Mouse (Mus musculus): Measurements from ENCODE around the gene Krt71. TPM values are rescaled to one million over a fixed set of nuclear protein-coding genes. Genes with fewer than 3 reads are reported as not detected.

The Krt71 gene
- not detected in 2 replicates for polyA plus RNA-seq (2012; ENCODE audit: low replicate concordance)

DNA sequence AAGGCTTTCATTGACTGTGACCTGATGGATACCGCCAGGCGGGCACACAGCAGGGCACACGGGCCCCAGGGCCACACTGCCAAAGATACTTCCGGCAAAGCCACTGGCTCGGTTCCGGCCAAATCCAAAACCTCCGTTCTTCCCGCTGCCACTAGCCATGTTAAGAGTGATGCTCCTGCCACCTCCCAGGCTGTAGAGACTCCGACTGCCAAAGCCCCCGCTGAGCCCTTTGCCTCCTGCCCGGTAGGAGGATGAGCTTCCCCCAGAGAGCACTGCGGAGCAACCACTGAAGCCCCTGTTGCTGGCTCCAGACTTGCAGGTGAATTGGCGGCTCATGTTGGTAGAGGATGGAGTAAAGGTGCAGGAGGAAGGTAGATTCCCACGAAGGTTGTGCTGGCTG, at the start of gene Krt71:
Krt71 (minus strand) TSS at position 399 of the 400 bp plus-strand sequence.

DNA sequence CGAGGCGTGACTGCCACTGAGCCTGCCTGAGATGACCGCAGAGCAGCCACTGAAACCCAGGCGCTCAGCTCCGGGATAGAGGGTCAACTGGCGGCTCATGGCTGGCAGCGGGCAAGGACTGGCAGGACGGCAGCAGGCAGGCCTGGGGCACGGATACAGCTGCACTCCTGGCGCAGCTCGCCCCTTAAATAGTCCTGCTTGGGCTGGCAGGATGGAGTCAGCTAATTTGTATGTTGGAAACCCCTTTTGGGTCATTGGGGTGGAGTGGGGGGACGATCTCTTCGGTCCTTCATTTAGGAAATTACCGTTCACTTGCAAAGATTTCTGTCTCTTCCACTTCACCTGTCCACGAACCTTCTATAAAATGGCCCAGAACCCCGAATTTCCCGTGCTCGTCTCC, 43.5 kb upstream of the Krt71 start, which contains the start of gene Krt72:
Krt72 (minus strand) TSS at position 101 of the 400 bp plus-strand sequence.

DNA sequence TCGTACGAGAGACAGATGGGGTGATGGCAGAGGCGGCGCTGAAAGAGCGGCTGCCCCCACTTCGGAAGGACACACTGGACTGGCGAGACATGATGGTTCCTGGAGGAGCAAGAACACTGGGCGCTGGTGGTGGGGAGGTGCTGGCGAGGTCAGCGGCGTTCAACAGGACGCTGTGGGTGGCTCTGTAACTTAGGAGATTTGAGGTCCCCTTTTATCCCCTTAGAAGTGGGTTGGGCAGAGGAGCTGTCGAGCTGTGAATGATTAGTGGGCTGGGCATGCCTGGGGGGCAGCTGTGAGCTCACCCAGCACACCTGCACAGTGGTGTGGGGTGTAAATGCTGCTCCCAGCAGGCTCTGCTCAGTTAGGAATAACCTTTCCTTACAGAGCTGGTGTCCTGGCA, 30.2 kb downstream of the Krt71 start, which contains the start of gene Krt5:
Krt5 (minus strand) TSS at position 179 of the 400 bp plus-strand sequence.

DNA sequence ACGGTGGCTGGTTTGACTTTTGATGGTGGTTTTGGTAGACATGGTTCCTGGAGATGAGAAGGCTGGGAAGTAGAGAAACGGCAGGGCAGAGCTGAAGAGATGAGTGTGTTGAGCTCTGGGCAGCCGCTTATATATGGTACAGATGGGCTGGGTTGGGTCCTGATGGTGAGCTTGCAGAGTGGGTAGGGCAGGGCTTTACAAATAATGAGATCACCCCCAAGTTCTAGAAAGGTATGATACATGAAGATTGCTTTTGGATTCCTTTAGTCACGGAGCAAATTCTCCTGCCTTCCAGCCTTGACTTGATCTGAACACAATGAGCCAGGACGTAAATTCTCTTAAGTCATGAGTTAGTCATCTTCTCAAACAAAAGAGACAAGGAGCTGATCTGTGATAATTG, 48.7 kb downstream of the Krt71 start, which contains the start of gene Krt6a:
Krt6a (minus strand) TSS at position 101 of the 400 bp plus-strand sequence.

Other genes starting within 250 kb of the Krt71 start
- gene Gm49425, start 225.8 kb downstream of the Krt71 start, polyA plus RNA-seq (2012; ENCODE audit: low replicate concordance) = not detected in 2 replicates
- not detected in 2 replicates for gene Krt84, start 210.3 kb downstream of the Krt71 start, polyA plus RNA-seq (2012; ENCODE audit: low replicate concordance)
- not detected in 2 replicates for gene Krt82, start 192.4 kb downstream of the Krt71 start, polyA plus RNA-seq (2012; ENCODE audit: low replicate concordance)
- not detected in 2 replicates for gene Krt90, start 180.2 kb downstream of the Krt71 start, polyA plus RNA-seq (2012; ENCODE audit: low replicate concordance)
- gene Krt75, start 169.2 kb downstream of the Krt71 start, polyA plus RNA-seq (2012; ENCODE audit: low replicate concordance) = not detected in 2 replicates
- gene Gm5414, start 114.9 kb downstream of the Krt71 start, polyA plus RNA-seq (2012; ENCODE audit: low replicate concordance) = not detected in 2 replicates
- not detected in 2 replicates for gene Gm5478, start 95.7 kb downstream of the Krt71 start, polyA plus RNA-seq (2012; ENCODE audit: low replicate concordance)
- not detected in 2 replicates for gene Krt6b, start 62.8 kb downstream of the Krt71 start, polyA plus RNA-seq (2012; ENCODE audit: low replicate concordance)
- not detected in 2 replicates for gene Krt6a, start 48.8 kb downstream of the Krt71 start, polyA plus RNA-seq (2012; ENCODE audit: low replicate concordance)
- not detected in 2 replicates for gene Krt5, start 30.2 kb downstream of the Krt71 start, polyA plus RNA-seq (2012; ENCODE audit: low replicate concordance)
- gene Krt72, start 43.4 kb upstream of the Krt71 start, polyA plus RNA-seq (2012; ENCODE audit: low replicate concordance) = not detected in 2 replicates
- not detected in 2 replicates for gene Krt73, start 59.2 kb upstream of the Krt71 start, polyA plus RNA-seq (2012; ENCODE audit: low replicate concordance)
- not detected in 2 replicates for gene Krt2, start 75.1 kb upstream of the Krt71 start, polyA plus RNA-seq (2012; ENCODE audit: low replicate concordance)
- not detected in 2 replicates for gene Krt1, start 107.7 kb upstream of the Krt71 start, polyA plus RNA-seq (2012; ENCODE audit: low replicate concordance)
- gene Krt77, start 126.6 kb upstream of the Krt71 start, polyA plus RNA-seq (2012; ENCODE audit: low replicate concordance) = not detected in 2 replicates
- gene Krt76, start 149.8 kb upstream of the Krt71 start, polyA plus RNA-seq (2012; ENCODE audit: low replicate concordance) = not detected in 2 replicates
- 0.07 TPM in 1 of 2 replicates, not detected in the other for gene Krt4, start 181.6 kb upstream of the Krt71 start, polyA plus RNA-seq (2012; ENCODE audit: low replicate concordance)
- gene Krt79, start 197.2 kb upstream of the Krt71 start, polyA plus RNA-seq (2012; ENCODE audit: low replicate concordance) = not detected in 2 replicates
- not detected in 2 replicates for gene Krt78, start 211.2 kb upstream of the Krt71 start, polyA plus RNA-seq (2012; ENCODE audit: low replicate concordance)

All from hematopoietic multipotent progenitor cell, adult 10-12 weeks (in vitro differentiated cells).